Mouse (Mus musculus) R1 (cell line): ENCODE data around the gene Nmt2.

ENCODE experiments used
- DNase-seq: peaks from one replicate; pipeline ENCODE4 v3.0.0-alpha.2; 2018; ENCODE audit warnings: low read depth, low spot score

Gene Nmt2

DNA sequence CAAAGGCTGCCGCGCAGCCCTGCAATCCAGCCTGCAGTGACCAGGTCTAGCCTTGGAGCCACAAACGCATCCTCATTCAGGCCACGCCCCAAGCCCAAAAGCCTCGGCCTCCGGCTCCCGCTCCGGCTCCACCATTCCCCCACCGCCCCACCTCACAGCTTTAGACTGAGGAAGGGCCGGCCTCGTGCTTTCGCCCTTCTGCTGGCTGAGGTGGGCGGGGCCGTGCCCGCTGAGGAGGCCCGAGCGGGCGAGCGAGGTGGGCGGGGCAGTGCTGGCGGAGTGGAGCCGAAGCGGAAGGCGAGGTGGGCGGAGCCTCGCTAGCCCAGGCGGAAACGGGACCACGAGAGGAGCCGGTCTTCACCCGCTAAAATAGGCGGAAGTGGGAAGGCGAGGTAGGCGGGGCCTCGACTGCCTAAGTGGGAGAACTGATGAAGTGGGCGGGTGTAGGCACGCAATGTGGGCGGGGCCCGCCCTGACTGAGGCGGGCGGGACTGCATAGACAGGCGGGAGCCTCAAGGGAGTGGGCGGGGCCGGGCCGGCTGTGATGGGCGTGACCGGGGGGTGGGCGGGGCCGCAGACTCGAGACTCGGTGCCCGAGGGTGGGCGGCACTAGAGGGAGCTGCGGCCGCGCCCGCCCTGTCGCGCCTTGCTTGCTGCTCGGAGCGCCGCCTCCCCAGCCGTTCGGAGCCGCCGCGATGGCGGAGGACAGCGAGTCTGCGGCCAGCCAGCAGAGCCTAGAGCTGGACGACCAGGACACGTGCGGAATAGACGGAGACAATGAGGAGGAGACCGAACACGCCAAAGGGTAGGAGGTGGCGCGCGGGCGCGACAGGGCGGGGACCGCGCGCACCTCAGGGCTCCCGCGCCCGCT lies at the start of gene Nmt2:
TSS of gene Nmt2 (plus strand) at position 611 of the 871 bp plus-strand sequence.
- DNase-seq, result peak; percentile 99

DNA sequence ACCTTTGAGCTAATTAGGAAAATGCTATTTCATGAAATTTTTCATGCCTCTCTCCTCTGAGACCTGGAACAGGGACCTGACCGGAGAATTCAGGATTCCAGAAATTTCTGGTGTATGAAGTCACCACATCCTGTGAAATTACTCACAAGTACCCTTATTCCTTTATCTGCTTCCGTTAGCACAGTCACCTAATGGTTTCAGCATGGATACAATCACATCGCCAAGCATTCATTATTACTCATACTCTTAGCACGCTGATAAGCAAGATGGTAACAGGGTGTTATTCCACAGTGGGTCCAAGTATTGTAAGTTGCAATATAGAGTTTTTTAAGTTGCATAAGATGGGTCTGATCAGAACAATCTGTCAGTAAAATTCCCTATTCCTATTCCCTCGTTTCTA lies 44.8 kb upstream of the Nmt2 start:
- DNase-seq, result no peak

DNA sequence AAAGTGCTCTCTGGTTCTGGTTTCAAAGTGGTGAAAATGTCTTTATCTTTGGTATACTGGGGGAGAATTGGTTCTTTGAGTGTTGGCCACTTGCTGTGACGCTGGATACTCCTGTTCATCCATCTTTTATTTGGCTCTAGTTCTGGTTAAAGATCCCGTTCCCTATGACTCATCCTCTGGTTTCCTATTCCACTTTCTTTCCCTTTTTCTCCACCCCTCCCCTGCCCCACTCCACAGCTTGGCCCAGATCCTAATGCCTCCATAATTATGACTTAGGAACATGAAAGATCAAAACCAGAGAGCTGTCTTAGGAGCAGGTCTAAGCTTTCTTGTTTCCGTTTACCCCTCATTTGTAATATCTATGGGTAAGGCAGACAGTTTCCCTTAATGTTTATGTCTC lies 39.8 kb upstream of the Nmt2 start:
- DNase-seq, result no peak

DNA sequence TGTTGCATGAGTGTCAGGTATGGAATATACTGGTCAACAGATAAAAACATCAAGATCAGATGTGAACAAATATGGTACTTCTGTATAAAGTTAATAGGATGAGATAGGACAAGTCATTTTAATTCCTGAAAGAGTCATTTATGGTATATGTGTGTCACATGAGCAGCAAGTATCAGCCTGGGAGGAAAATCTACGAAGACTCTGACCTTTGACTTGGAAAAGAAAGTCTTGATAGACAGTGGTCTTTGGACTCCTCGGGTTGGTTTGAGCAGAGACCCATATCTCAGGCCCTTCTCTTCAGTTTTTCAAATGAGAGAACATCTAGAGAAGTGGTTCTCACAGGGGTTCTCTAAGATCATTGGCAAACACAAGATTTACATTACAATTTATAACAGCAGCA lies 32.7 kb upstream of the Nmt2 start:
- DNase-seq, result no peak

DNA sequence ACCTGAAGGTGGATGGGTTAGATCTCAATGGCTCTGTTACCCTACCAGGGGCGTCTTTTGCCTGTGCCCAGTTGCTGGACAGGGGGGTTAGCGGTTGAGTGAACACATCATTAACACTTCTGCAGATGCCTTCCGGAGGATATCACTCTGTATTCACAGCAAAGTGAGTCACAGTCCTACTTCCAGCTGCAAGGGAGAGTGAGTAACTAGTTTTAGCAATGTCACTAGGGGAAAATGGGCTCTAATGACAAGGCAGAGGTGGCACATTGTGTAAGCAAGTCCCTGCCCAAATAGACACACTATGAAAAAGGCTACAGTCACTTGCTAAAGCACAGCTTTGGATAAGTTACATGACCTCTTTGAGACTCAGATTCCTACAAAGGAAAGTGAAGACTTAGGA lies 17.5 kb upstream of the Nmt2 start:
- no peak for DNase-seq

DNA sequence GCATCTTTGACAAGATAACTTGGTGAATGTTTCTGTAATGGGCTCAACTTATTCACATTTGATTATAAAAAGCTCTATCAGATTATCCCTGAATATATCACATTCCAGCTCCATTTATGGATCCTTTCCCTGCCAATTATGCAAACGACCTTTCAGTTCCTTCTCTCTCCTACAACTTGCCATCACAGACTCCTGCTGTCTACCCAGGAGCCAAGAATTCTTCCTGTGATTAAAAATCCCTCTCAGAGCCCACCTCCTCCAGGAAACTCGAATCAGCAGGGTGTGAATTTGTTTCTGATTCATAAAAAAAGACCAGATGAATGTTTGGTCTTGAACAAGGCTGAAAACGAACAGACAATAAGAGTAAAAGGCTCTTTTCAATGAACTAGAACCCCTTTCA lies 16.1 kb upstream of the Nmt2 start:
- DNase-seq, result no peak

DNA sequence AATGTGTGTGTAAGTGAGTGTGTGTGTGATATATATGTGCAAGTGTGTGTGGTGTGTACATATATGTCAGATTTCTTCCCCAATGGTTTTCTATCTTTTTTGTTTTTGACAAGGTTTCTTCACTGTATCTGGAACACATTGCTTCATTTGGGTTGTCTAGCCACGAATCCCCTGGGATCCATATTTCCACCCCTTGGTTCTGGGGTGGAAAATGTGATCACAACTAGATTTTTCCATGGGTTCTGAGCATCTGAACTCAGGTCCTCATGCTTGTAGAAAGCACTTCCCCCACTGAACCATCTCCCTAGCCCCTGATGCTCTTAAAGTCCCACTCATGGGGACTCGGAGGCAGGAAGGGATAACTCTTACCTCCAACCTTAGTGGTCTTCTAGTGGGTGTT lies 10.7 kb upstream of the Nmt2 start:
- DNase-seq, result no peak

DNA sequence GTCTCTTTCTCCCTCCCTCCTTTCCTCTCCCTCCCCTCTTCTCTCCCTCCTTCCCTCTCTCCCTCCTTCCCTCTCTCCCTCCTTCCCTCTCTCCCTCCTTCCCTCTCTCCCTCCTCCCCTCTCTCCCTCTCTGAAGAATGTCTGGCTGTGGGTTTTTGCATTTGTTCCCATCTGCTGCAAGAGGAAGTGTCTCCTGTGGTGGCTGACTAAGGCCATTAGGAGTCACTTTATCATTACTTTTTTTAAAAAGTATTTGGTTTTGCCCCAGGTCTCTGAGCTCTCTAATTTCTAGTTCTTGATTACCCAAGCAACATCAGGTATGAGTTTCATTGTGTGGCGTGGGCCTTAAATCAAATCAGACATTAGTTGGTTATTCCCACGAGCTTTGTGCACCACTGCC lies 7.9 kb upstream of the Nmt2 start:
- DNase-seq, result no peak

DNA sequence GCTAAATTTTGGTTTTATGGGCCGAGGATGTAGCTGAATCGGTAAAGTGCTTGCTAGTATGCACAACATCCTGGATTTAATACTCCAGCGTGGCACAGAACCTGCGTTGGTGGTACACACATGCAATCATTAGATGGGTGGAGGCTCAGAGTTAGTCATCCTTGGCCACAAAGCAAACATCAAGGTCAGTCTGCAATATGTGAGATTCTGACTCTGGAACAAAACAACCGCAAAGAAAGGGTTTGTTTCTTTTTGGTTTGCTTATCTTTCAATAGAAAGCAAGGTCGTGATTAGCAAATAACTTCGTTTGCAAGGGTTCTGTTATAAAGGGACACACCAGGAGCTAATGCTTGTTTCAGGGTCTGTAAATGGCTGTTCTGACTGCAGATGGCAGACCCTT lies 6.5 kb upstream of the Nmt2 start:
- no peak for DNase-seq

DNA sequence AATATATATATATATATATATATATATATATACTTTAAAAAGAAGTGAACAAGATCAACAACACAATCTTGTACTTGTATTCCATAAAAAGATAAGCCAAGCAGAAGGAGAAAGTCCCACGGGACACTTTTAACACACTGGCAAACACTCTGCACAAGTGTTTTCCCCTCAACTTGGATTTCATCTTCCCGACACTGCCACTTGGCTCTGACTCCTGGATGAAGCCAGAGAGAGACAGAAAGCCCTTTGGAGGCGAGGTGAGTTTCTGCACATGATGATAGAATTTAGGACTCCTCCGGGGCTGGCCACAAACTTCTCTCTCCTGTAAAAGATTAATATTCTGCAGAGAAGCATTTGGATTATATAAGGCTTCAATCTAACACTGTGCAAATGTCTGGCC lies 2.7 kb upstream of the Nmt2 start:
- DNase-seq, result no peak

DNA sequence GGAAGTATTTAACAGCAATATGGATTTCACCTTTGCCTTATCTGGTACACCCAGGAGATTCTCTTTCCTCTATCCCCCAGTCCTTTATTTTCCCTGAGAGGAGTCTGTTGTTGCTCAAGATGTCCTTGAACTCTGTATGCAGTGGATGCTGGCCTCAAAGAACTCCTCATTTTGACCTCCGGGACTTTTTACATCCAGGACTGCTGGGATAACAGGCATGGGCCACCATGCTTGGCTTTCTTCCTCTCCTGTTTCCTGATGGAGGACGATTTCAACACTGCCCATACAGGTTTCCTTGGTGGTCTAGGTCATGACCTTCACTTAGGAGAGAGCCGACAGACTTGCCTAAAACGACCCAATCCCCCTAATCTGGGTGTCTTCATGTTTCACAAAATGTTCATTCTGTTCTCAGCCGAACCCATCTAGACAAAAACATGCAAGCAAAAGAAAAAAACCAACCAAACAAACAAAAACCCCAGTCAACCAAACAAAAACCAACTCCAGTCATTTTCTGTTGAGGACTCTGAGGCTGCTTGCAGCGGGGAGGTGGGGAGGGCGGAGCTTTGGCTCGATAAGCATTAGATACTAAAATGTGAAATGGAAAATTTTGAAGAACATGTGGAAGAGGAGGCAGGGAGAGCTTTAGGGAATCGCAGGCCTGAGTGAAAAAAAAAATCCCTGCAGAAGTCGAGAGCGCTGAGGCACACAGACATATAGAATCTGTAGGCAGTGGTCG lies 978 bp upstream of the Nmt2 start:
- DNase-seq, result no peak

DNA sequence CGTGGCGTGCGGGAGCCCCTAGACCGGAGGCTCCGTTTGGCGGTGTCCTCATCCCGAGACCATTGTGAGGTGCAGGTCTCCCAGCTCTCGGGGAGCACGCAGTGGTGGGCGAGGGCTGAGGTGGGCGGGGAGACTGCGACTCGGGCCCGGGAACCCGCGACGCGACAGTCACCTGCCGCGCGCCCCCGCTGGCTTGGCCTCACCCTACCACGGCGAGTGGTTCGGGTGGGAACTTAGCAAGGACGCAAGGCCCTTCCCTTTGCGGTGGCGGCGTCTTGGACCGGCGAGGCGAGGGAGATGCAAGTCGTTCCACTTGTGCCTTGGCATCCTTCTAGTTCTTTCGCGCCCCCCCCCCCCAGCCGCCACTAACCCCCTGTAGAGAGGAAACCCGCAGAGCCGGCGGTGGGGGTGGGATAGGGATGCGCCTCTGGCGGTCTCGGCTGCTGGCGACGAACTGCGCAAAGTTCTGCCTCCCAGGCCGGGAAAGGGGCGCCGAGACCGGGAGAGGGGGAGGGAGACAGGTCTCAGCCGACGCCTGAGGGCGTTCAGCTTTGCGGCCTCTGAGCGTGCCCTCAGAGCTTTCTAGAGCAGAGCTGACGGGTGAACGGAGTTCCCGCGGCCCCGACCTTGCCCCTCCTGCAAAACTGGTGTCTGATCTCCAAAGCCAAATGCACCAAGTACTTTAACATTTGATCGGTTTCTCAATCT lies 615 bp downstream of the Nmt2 start:
- DNase-seq, result peak; percentile 72

DNA sequence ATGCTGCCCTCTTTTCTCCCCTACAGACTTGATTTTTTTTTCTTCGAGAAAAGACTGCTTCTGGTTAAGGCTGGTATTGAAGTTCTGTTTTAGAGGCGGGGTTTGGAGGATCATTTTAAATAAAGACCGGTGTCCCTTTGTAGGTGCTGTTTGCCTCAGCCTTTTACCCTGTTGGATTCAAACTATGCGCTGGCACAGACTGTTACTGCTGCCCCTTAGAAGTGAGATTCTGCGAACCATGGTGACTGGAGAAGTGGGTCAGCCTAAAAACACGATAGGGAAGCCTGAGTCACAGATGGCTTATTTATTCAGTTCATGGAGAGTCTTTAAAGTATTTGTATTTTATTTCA lies 1.1 kb downstream of the Nmt2 start:
- no peak for DNase-seq

DNA sequence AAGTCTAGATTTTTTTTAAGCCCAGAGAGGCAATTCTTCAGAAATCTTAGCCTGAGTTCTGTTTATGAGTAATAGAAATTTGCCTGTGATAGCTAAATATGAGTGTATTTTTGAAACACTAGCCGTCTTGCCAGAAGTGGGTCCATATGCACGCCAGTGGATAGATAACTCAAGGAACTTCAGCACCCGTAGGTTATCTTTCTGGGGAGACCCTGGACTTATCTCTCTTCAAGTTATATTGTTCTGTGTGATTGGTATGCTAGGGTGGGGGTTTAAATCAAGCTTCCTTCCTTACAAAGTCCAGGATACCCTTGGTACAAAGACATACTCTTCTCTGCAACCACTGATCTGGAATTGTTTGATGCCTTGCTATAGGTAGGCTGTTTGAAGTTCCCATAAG lies 1.7 kb downstream of the Nmt2 start:
- DNase-seq, result no peak

DNA sequence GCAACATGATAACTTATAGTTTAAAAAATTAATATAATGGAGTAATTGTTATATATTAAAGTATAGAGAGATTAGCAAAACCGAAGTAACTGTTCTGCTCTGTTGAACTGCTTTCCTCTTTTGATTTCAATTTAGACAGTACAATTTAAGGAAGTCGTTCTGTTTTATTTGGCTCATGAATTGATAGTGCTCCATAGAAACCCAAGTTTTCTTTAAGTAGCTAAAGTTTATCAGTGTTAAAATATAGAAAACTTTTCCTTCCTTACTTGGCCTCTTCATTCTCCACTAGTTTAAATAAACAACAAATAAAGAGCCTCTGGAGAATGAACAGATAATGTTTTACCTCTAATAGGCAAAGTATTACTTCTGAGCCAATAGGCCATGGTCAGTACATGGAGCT lies 2.2 kb downstream of the Nmt2 start:
- DNase-seq, result no peak

DNA sequence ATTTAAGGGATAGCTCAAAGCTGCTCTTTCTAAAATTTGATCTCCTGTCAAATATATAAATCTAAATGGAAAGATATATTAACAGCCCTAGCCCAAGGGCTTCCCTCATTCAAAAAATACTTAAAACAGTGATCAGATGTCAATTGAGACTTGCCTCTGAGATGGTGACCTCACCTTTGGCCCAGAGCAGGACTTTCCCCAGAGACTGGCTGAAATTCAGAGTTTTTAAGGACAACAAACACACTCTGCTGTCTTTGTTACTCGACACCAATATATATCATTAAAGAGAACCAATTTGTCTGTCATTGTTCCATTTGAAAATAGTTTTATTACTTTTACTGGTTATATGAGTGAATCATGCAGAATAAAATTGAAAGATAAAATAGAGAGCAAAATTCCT lies 5.6 kb downstream of the Nmt2 start:
- DNase-seq, result no peak

DNA sequence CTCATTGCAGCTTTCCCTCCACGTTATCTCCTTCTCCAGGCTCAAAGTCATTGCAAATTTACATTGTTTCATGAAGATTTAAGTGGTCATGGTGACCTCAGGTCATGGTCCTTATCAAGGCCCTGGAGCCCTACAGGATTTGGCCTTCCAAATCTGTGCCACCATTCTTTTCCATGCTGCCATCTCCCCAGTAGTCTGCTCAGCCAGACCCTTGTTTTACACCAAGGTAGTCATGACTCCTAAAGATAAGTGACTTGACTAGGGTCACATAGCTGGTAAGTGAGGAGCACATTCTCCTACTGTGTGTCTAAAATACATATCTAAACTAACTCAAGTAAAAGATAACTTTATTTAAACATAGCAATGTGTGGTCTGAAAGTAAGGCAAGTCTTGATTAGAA lies 8.2 kb downstream of the Nmt2 start:
- DNase-seq, result no peak

DNA sequence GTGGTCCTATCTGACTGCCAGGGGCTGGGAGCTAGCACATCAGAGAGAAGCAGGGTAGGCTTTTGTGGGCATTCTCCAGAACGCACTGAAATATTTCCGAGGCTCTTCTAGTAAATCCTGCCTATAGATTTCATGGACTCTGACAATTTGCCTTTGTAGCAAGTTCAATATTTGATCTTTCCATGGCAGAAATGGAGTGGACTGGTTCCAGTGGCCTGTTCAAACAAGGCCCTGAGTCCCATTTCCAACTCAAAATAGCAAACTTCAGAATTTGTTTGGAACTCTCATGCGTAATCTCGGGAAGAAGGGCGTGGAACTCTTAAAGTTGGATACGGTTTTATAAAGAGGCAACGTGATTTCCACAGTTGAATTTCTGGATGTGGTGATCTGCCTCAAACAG lies 11.8 kb downstream of the Nmt2 start:
- no peak for DNase-seq

DNA sequence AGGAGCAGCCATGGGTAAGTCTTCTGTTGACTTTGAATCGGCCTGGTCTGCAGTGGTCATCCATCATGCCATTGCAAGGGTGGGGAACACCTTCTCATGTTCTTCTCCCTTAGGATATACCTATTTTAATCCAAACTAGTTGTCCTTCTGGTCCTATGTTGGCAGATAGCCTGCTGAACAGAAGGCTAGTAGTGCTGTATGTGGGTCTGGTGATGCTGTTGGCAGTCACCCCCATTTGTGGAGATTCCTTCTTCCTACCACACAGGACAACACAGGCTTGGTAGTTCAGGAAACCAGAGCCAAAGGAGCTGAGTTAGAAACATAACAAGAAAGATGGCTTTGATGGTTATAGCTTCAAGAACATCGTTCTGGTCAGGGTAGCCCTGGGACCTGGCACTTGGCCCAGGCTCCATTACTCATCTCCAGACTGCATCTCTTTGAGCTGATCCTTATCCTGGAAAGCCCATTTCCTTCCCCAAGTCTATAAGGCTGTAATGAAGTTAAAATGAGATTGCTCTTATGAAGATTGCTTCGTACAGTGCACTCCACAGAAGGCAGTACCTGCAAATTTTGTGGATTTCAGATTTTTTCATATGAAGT lies 21.5 kb downstream of the Nmt2 start:
- DNase-seq, result no peak

DNA sequence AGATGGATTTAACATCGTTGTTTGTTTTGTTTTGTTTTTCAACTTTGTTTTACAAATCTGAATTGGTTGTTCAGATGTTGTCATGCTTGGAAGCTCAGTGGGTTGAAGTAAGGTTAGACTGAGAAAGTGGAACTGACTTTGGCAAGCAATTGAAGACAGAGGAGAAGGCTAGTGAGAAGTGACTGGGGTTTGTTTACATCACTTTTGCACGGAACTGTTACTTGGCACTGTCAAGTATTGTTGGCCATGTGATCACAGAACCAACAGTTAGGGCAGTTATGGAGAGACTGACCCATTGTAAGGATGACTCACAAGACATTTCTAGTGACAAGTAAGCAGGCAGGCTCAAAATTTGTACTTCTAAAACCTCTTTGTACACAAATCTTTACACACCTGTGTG lies 39.1 kb downstream of the Nmt2 start:
- no peak for DNase-seq

DNA sequence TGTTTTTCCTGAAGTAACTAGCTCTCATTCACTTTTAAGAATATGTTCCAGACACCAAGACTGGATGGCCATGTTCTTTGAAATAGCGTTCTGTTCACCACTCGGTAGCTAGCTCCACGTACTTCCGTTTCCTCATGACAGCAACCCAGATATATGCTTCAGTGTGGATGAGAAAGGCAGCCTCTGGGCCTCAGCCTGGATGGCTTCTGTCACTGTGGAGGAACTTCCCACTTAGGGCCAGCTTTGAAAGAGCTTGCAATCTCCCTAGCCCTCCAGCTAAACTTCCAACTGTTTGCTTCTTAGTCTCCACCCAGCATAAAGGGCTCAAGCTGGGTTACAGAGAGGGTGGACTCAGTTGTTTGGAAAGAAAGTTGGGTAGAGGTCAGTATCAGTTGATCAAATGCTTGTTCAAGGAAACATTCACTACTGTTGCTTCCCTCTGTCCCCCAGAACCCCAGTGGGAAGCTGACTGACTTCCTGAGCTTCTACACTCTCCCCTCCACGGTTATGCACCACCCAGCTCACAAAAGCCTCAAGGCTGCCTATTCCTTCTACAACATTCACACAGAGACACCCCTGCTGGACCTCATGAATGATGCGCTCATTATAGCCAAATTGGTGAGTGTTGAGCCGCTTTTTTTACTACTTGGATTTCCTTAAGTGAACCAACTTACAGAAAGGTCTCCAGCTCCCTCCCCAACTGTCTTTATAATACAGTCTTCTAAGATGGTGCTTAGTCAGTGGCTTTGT lies 40.5 kb downstream of the Nmt2 start:
- DNase-seq, result no peak

DNA sequence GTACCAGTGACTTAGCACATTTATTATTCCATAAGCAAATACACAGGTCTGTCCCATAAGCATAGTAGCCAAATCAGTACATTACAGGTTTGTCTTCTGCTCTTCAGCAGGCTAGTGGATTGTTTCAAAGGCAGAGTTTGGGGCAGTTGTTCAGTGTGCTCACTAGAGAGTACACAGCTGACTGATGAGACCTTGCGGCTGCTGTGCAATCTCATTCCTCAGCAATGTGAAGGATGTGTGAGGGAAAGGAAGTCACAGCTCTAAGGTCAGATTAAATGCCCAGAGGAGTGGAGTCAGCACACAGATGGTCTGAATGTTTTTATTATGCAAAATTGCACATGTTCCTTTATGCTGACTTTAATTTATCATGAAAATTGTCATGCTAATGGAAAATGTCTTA lies 42.5 kb downstream of the Nmt2 start:
- DNase-seq, result no peak
